Mouse (Mus musculus) spleen, adult 2 months (tissue): ENCODE measurements around the gene Slc35a1. TPM values are rescaled to one million over a fixed set of nuclear protein-coding genes. Genes with fewer than 3 reads are reported as not detected.

Source experiments
- DNase-seq, 2 experiments: peaks; one replicate each; pipeline versions ENCODE4 v3.0.0 to v3.0.0-alpha.2; 2012 to 2021; ENCODE audit warnings: low spot score in 2 of 2, low read depth in 1 of 2
- H3K27ac ChIP-seq: fragments of 200-500 bp; 2 replicates; pipeline ENCODE4 v1.5.1; 2012; ENCODE audit warnings: low read length, inconsistent platforms; ENCODE audit not compliant: insufficient read depth
- H3K27me3 ChIP-seq: fragments of 200-500 bp; 2 replicates; pipeline ENCODE4 v1.6.1; 2012; ENCODE audit warnings: mild to moderate bottlenecking, moderate library complexity, low read length, inconsistent platforms; ENCODE audit not compliant: control insufficient read depth, insufficient read depth
- H3K36me3 ChIP-seq: fragments of 200-500 bp; 2 replicates; pipeline ENCODE4 v1.6.1; 2012; ENCODE audit warnings: mild to moderate bottlenecking, low read length, inconsistent platforms; ENCODE audit not compliant: control insufficient read depth, insufficient read depth
- H3K4me1 ChIP-seq: fragments of 200-500 bp; 2 replicates; pipeline ENCODE4 v1.6.1; 2011; ENCODE audit warnings: inconsistent platforms; ENCODE audit not compliant: control insufficient read depth, insufficient read depth, insufficient read length
- H3K4me3 ChIP-seq: fragments of 200-500 bp; 2 replicates; pipeline ENCODE4 v1.5.1; 2011; ENCODE audit warnings: mild to moderate bottlenecking, inconsistent platforms; ENCODE audit not compliant: insufficient read depth, insufficient read length; ENCODE audit errors: extremely low read depth
- CTCF ChIP-seq: fragments of 200-500 bp; IDR thresholded peaks from 2 replicates; pipeline ENCODE4 v1.5.1; 2011; ENCODE audit warnings: mild to moderate bottlenecking, inconsistent platforms; ENCODE audit not compliant: insufficient read depth, insufficient read length, insufficient replicate concordance; ENCODE audit errors: extremely low read depth
- POLR2A ChIP-seq: fragments of 200-500 bp; IDR thresholded peaks from 2 replicates; pipeline ENCODE4 v1.6.1; 2011; ENCODE audit warnings: low read depth, low read length, inconsistent platforms
- WGBS: fragments of 180-500 bp; shearing (Covaris S2); methylation state at CpG from one replicate; pipeline ENCODE4 v1.1.7; 2018; 5-methylcytosine and 5-hydroxymethylcytosine counted together
- polyA plus RNA-seq: library from polyadenylated mRNA; depleted of rRNA; stranded (reverse); fragments of >200 nt; gene quantifications from 2 replicates; pipeline ENCODE4 v1.2.3, GENCODE M21; 2012

Gene Slc35a1
- polyA plus RNA-seq, 1 experiment: 5.5 TPM

GRCm38 (mm10) chr4:34701528-34701927 lies 14.3 kb upstream of the Slc35a1 start:
- Histone ChIP-seq H3K36me3 (no peaks in the 10 kb centered on the region), H3K4me1 (no peaks in the 10 kb centered on the region), H3K4me3 (no peak overlapping the region), H3K27ac (no peak overlapping the region), H3K27me3 (no peaks in the 10 kb centered on the region)
- TF ChIP-seq CTCF: peak; percentile 41; the same call in 1 of the 2 replicates
- no peak for TF ChIP-seq POLR2A
- 68% methylated on average over 5 of the region's 5 CpGs for WGBS
- DNase-seq: peak; percentile 26 to 56

- H3K27ac ChIP-seq: no peak overlapping the region
- H3K4me1 ChIP-seq: no peaks in the 10 kb centered on the region
- no peak for DNase-seq
- no peak for TF ChIP-seq POLR2A
- TF ChIP-seq CTCF: no peak
- no peak overlapping the region for H3K4me3 ChIP-seq
- 88% methylated on average over 3 of the region's 3 CpGs for WGBS
- no peaks in the 10 kb centered on the region for H3K27me3 ChIP-seq
- no peaks in the 10 kb centered on the region; the same call in 1 of the 2 replicates for H3K36me3 ChIP-seq
Observed at GRCm38 (mm10) chr4:34688021-34688420, 783 bp upstream of the Slc35a1 start.

GRCm38 (mm10) chr4:34680530-34680929 lies 6.7 kb downstream of the Slc35a1 start:
- H3K27ac ChIP-seq: no peak overlapping the region
- no peak for DNase-seq
- H3K27me3 ChIP-seq: no peaks in the 10 kb centered on the region
- no peak overlapping the region for H3K4me3 ChIP-seq
- no peaks in the 10 kb centered on the region for H3K4me1 ChIP-seq
- H3K36me3 ChIP-seq: peaks cover 5% of the 10 kb centered on the region
- TF ChIP-seq POLR2A (no peak), CTCF (no peak)
- WGBS: 90% methylated on average over 5 of the region's 5 CpGs

- H3K27me3 ChIP-seq: no peaks in the 10 kb centered on the region
- H3K4me3 ChIP-seq: no peak overlapping the region
- peaks cover 8% of the 10 kb centered on the region for H3K36me3 ChIP-seq
- H3K27ac ChIP-seq: no peak overlapping the region
- H3K4me1 ChIP-seq: no peaks in the 10 kb centered on the region
- TF ChIP-seq CTCF (no peak), POLR2A (no peak)
- DNase-seq: no peak
- 92% methylated on average over 5 of the region's 5 CpGs for WGBS
Observed at GRCm38 (mm10) chr4:34673721-34674120, 13.5 kb downstream of the Slc35a1 start.

- no peak overlapping the region for H3K4me3 ChIP-seq
- H3K4me1 ChIP-seq: no peaks in the 10 kb centered on the region
- no peaks in the 10 kb centered on the region for H3K27me3 ChIP-seq
- no peak overlapping the region for H3K27ac ChIP-seq
- H3K36me3 ChIP-seq: peaks cover 19% of the 10 kb centered on the region
- 89% methylated on average over 5 of the region's 5 CpGs for WGBS
- DNase-seq: no peak
- no peak for TF ChIP-seq CTCF
Observed at GRCm38 (mm10) chr4:34667923-34668322, 19.3 kb downstream of the Slc35a1 start.

GRCm38 (mm10) chr4:34661927-34662326 lies 25.3 kb downstream of the Slc35a1 start:
- no peak overlapping the region for H3K4me3 ChIP-seq
- H3K27ac ChIP-seq: no peak overlapping the region
- TF ChIP-seq CTCF: no peak
- no peak for TF ChIP-seq POLR2A
- DNase-seq: no peak
- H3K27me3 ChIP-seq: no peaks in the 10 kb centered on the region
- peaks cover 31% of the 10 kb centered on the region for H3K36me3 ChIP-seq
- WGBS: 88% methylated on average over 6 of the region's 6 CpGs
- H3K4me1 ChIP-seq: no peaks in the 10 kb centered on the region

GRCm38 (mm10) chr4:34661514-34661913 lies 25.7 kb downstream of the Slc35a1 start:
- Histone ChIP-seq H3K27me3 (no peaks in the 10 kb centered on the region), H3K27ac (no peak overlapping the region), H3K4me3 (no peak overlapping the region), H3K36me3 (peaks cover 31% of the 10 kb centered on the region), H3K4me1 (no peaks in the 10 kb centered on the region)
- 95% methylated on average over 2 of the region's 2 CpGs for WGBS
- no peak for TF ChIP-seq CTCF
- no peak for TF ChIP-seq POLR2A
- DNase-seq: no peak
